Mouse (Mus musculus) midbrain, embryonic 11.5 days (tissue): ENCODE measurements around the gene Tnni3. TPM values are rescaled to one million over a fixed set of nuclear protein-coding genes. Genes with fewer than 3 reads are reported as not detected.

Source experiments
- ATAC-seq: fragments of 200-750 bp; cut with Nextera tagmentation; 2 replicates; pipeline ENCODE4 v1.8.0; 2017; ENCODE audit warnings: moderate TSS enrichment, moderate library complexity; ENCODE audit not compliant: low FRiP score
- DNase-seq: peaks from one replicate; pipeline ENCODE4 v3.0.0; 2015; ENCODE audit warnings: low spot score; ENCODE audit errors: missing footprints
- H3K27ac ChIP-seq: fragments of 300-500 bp; sonication (generic); 2 replicates; pipeline ENCODE4 v1.5.1; 2014; ENCODE audit warnings: low read depth, low read length
- H3K27me3 ChIP-seq: fragments of 300-500 bp; sonication (generic); 2 replicates; pipeline ENCODE4 v1.6.1; 2014; ENCODE audit warnings: mild to moderate bottlenecking, low read length, moderate library complexity, mixed read lengths; ENCODE audit not compliant: control insufficient read depth, insufficient read depth
- H3K36me3 ChIP-seq: fragments of 300-500 bp; sonication (generic); 2 replicates; pipeline ENCODE4 v1.6.1; 2014; ENCODE audit warnings: mild to moderate bottlenecking, low read length, moderate library complexity, mixed read lengths; ENCODE audit not compliant: control insufficient read depth, insufficient read depth
- H3K4me1 ChIP-seq: fragments of 300-500 bp; sonication (generic); 2 replicates; pipeline ENCODE4 v1.6.1; 2014; ENCODE audit warnings: low read length; ENCODE audit not compliant: control insufficient read depth, insufficient read depth
- H3K4me2 ChIP-seq: fragments of 300-500 bp; sonication (generic); 2 replicates; pipeline ENCODE4 v1.6.1; 2014; ENCODE audit warnings: mild to moderate bottlenecking, moderate library complexity
- H3K4me3 ChIP-seq: fragments of 300-500 bp; sonication (generic); 2 replicates; pipeline ENCODE4 v1.5.1; 2014; ENCODE audit warnings: low read depth, low read length
- H3K9ac ChIP-seq: fragments of 300-500 bp; sonication (generic); 2 replicates; pipeline ENCODE4 v1.6.1; 2014; ENCODE audit warnings: low read length
- H3K9me3 ChIP-seq: fragments of 300-500 bp; sonication (generic); 2 replicates; pipeline ENCODE4 v1.6.1; 2016; ENCODE audit warnings: low read length; ENCODE audit not compliant: control insufficient read depth
- WGBS: fragments of 180-500 bp; shearing (Covaris S2); extraction: QIAGEN DNeasy Blood & Tissue Kit; methylation state at CpG from one replicate; pipeline ENCODE4 v1.1.7; 2014; 5-methylcytosine and 5-hydroxymethylcytosine counted together
- polyA plus RNA-seq: library from polyadenylated mRNA; unstranded; fragments of >200 nt; fragmentation: Nextera tagmentation; extraction: Ambion mirVana; gene quantifications from 2 replicates; pipeline ENCODE4 v1.2.1, GENCODE M21; 2014

Gene Tnni3
- polyA plus RNA-seq, 1 experiment from 2014 or later = 0.97 TPM

- ATAC-seq (no peak), DNase-seq (no peak)
- no peak overlapping the region for H3K4me2 ChIP-seq
- H3K9ac ChIP-seq = no peak overlapping the region
- H3K4me1 ChIP-seq = peaks cover 20% of the 10 kb centered on the region
- 80% methylated on average over 5 of the region's 5 CpGs for WGBS
- H3K9me3 ChIP-seq = no peaks in the 10 kb centered on the region
- no peak overlapping the region for H3K27ac ChIP-seq
- H3K4me3 ChIP-seq = no peak overlapping the region
- no peaks in the 10 kb centered on the region for H3K27me3 ChIP-seq
- H3K36me3 ChIP-seq = 0 out of 2 replicates have a peak, but pooled peaks cover 2% of the 10 kb centered on the region
These were observed 20.2 kb downstream of the Tnni3 start for GRCm38 (mm10) chr7:4503858-4504257.

- Histone ChIP-seq H3K36me3 (0 out of 2 replicates have a peak, but pooled peaks cover 2% of the 10 kb centered on the region), H3K27ac (no peak overlapping the region), H3K4me3 (no peak overlapping the region), H3K27me3 (no peaks in the 10 kb centered on the region), H3K4me2 (no peak overlapping the region), H3K9ac (no peak overlapping the region), H3K9me3 (no peaks in the 10 kb centered on the region), H3K4me1 (peaks cover 27% of the 10 kb centered on the region)
- no peak for ATAC-seq
- 74% methylated on average over 4 of the region's 4 CpGs for WGBS
- DNase-seq = no peak
These were observed 20.9 kb downstream of the Tnni3 start for GRCm38 (mm10) chr7:4503100-4503499.

GRCm38 (mm10) chr7:4502421-4503090 lies 21.5 kb downstream of the Tnni3 start:
- WGBS = 15% methylated on average over 14 of the region's 14 CpGs
- Histone ChIP-seq H3K4me2 (peak overlapping the region; percentile 95), H3K36me3 (0 out of 2 replicates have a peak, but pooled peaks cover 2% of the 10 kb centered on the region), H3K4me1 (peaks cover 32% of the 10 kb centered on the region), H3K9ac (peak overlapping the region; percentile 95), H3K4me3 (peak overlapping the region; percentile 87), H3K27ac (no peak overlapping the region), H3K9me3 (no peaks in the 10 kb centered on the region), H3K27me3 (no peaks in the 10 kb centered on the region)
- DNase-seq = peak; percentile 90
- ATAC-seq = peak; percentile 12; the same call in 1 of the 2 replicates

GRCm38 (mm10) chr7:4501558-4502397 lies 22.3 kb downstream of the Tnni3 start, which contains the start of gene Ppp1r12c:
TSS of gene Ppp1r12c (minus strand) at chr7:4501680.
- peak; percentile 94 for ATAC-seq
- WGBS = under 1% methylated on average over 52 of the region's 62 CpGs
- H3K27me3 ChIP-seq = no peaks in the 10 kb centered on the region

GRCm38 (mm10) chr7:4500892-4501471 lies 23.0 kb downstream of the Tnni3 start:
- DNase-seq (peak; percentile 92), ATAC-seq (peak; percentile 51)
- H3K4me2 ChIP-seq = peak overlapping the region; percentile 95
- H3K27ac ChIP-seq = no peak overlapping the region; the same call in 1 of the 2 replicates
- no peaks in the 10 kb centered on the region for H3K27me3 ChIP-seq
- peak overlapping the region; percentile 87 for H3K4me3 ChIP-seq
- H3K4me1 ChIP-seq = peaks cover 32% of the 10 kb centered on the region
- no peaks in the 10 kb centered on the region for H3K9me3 ChIP-seq
- under 1% methylated on average over 42 of the region's 52 CpGs for WGBS
- peak overlapping the region; percentile 95 for H3K9ac ChIP-seq
- 0 out of 2 replicates have a peak, but pooled peaks cover 2% of the 10 kb centered on the region for H3K36me3 ChIP-seq

More at GRCm38 (mm10) chr7:4501558-4502397, 22.3 kb downstream of the Tnni3 start, which contains the start of gene Ppp1r12c:
- Histone ChIP-seq H3K9ac (peak within 1 kb of the TSS; percentile 95), H3K4me2 (peak within 1 kb of the TSS; percentile 95), H3K9me3 (no peaks in the 10 kb centered on the region), H3K4me1 (peaks cover 32% of the 10 kb centered on the region), H3K4me3 (peak within 1 kb of the TSS; percentile 87), H3K27ac (peak within 1 kb of the TSS; percentile 60), H3K36me3 (0 out of 2 replicates have a peak, but pooled peaks cover 2% of the 10 kb centered on the region)
- peak; percentile 99 for DNase-seq

- H3K9me3 ChIP-seq = no peaks in the 10 kb centered on the region
- H3K4me2 ChIP-seq = peak overlapping the region; percentile 12; the same call in 1 of the 2 replicates
- DNase-seq = no peak
- no peak overlapping the region for H3K27ac ChIP-seq
- H3K4me1 ChIP-seq = peaks cover 32% of the 10 kb centered on the region
- WGBS = 92% methylated on average over 4 of the region's 4 CpGs
- peaks cover 2% of the 10 kb centered on the region; the same call in 1 of the 2 replicates for H3K36me3 ChIP-seq
- no peak overlapping the region for H3K9ac ChIP-seq
- no peak for ATAC-seq
- H3K27me3 ChIP-seq = no peaks in the 10 kb centered on the region
- peak overlapping the region; percentile 4; the same call in 1 of the 2 replicates for H3K4me3 ChIP-seq
These were observed 25.0 kb downstream of the Tnni3 start for GRCm38 (mm10) chr7:4499034-4499433.

GRCm38 (mm10) chr7:4498251-4498650 lies 25.8 kb downstream of the Tnni3 start:
- peaks cover 2% of the 10 kb centered on the region; the same call in 1 of the 2 replicates for H3K36me3 ChIP-seq

GRCm38 (mm10) chr7:4497271-4497903 lies 26.6 kb downstream of the Tnni3 start:
- WGBS = 90% methylated on average over 9 of the region's 9 CpGs
- Histone ChIP-seq H3K9me3 (no peaks in the 10 kb centered on the region), H3K27me3 (no peaks in the 10 kb centered on the region), H3K4me2 (no peak overlapping the region), H3K27ac (no peak overlapping the region), H3K4me3 (no peak overlapping the region), H3K9ac (no peak overlapping the region), H3K4me1 (peaks cover 32% of the 10 kb centered on the region), H3K36me3 (peaks cover 4% of the 10 kb centered on the region)
- ATAC-seq = no peak
- no peak for DNase-seq

More at GRCm38 (mm10) chr7:4498251-4498650, 25.8 kb downstream of the Tnni3 start:
- 16% methylated on average over 9 of the region's 9 CpGs for WGBS
- peak; percentile 36 for ATAC-seq
- peak overlapping the region; percentile 24 for H3K4me2 ChIP-seq
- no peaks in the 10 kb centered on the region for H3K27me3 ChIP-seq
- peaks cover 32% of the 10 kb centered on the region for H3K4me1 ChIP-seq
- no peaks in the 10 kb centered on the region for H3K9me3 ChIP-seq
- no peak overlapping the region for H3K27ac ChIP-seq
- H3K4me3 ChIP-seq = no peak overlapping the region
- no peak for DNase-seq
- H3K9ac ChIP-seq = no peak overlapping the region
